Mouse (Mus musculus): ENCODE data around the gene A130010J15Rik.

A130010J15Rik gene

DNA sequence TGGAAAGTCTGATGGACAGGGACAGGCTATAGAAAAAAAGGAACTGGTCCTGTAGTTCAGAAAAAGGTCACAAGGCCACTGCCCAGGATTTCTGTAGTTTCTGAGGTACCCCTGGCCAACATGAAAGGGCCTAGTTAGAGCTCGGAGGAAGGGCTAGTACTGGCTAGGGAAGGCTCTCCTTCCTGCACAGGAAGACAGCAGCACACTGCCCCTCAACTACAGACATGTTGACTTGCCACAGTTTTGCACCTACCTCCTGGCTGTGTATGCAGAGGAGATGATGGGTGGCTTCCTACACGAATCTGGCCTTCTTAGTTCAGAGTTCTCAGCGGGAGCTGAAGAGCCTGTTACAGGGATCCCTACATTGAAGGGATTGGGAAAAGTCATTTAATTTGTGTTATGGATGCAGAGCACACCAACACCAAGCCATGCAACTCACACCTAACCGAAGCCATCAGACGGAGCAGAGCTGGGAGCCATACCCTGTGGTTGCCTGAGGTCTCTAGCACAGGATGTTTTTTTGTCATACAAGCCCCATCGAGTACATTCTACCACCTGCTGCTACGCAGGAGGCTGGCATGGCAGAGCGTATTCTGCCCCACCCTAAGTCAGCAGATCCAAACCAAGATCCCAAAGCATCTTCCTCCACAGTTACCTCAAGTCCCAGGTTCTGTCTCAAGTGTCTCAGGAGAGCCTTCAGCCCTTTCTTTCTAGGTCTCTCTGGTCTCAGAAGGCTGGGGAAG, 33.0 kb downstream of the A130010J15Rik start:
- peak; percentile 93 for DNase-seq (ENCODE audit: low read depth)

DNA sequence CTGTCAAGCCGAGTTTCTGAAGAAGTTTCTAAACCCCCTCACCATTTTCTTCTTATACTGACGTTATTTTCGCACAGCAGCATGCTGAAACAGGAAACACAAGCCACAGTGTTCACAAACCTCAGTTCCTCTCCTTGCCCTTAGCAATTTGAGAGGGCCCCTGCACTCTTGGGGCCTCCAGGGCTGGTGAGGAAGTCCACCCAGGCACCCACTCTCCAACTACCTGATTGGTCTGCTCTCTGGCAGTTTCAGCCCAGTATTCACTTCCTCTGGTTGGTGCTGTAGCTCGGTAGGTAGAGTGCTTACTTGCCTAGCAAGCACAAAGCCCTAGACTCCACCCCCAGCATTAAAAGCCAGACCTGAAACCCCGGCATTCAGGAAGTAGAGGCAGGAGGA, 33.5 kb downstream of the A130010J15Rik start, which contains the start of gene Traf3ip3:
Gene Traf3ip3 (minus strand): TSS at position 321 of the 396 bp plus-strand sequence.
- DNase-seq (ENCODE audit: low read depth): no peak

DNA sequence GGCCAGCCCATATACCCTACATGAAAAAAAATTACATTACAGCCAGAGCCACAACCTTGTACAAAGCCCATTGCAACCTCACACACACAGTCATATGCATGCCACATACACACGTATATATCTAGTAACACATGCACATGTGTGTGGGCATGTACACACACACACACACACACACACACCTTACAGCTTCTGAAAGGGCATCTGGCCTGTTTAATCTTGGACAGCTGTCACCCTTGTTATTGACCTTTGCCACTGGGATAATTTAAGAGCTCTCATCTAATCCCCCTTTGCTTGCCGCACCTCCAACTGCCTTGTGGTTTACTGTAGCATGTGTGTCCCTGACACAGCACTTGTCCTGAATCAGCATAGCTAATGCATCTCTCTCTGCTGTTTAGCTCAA, 36.0 kb downstream of the A130010J15Rik start:
- DNase-seq (ENCODE audit: low read depth): no peak

DNA sequence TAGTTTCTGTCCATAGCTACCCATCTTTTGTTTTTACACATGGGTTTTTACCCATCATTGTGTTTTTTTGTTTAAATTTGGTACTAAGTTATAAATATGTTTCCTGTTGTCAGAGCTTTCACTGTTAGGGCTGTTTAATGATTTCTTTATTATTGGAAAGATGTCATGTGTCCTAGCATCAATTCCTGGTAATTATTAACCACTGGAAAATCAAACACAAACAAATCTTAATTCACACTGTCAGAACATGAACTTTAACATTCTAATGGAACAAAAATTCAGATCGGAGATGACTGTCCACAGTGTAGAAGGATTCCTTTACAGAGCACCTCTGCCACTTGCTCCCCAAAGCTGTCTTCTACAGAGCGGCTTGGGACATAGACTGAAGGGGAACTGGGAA, 37.6 kb downstream of the A130010J15Rik start:
- DNase-seq (ENCODE audit: low read depth): no peak

DNA sequence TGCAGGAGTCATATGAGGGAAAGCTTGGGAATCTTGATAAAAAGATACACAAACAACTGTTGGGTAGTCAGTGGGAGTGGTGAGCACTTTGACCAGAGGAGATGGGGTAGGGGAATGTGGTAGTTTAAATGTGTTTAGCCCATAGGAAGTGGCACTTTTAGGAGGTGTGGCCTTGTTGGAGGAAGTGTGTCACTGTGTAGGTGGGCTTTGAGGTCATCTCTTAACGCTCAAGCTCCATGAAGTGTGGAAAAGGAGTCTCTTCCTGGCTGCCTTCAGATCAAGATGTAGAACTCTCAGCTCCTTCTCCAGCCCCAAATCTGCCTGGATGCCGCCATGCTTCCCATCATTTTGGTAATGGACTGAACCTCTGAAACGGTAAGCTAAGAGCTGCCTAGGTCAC, 39.7 kb downstream of the A130010J15Rik start, which contains the start of gene Lamb3:
Gene Lamb3 (plus strand): TSS at position 197 of the 400 bp plus-strand sequence.
- DNase-seq (ENCODE audit: low read depth): peak; percentile 70

DNA sequence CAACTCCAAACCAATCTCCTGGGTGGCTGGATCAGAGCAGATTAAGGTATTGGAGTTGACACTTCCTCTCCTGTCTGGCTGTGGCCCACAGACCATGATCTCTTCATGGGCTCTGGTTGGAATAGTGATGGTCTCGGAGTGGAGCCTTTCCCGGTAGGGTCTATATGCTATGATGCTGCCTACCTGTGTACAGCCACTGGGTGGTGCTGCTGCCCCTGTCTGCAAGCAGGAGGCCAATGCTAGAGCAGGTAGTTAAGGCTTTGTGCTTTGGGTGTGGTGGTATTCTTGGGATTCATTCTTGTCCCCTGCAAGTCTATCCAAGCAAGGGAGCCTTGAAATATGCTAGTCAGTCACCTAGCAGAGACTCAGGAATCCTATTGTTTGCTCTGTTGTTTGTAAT, 40.3 kb downstream of the A130010J15Rik start:
- DNase-seq (ENCODE audit: low read depth): peak; percentile 83

DNA sequence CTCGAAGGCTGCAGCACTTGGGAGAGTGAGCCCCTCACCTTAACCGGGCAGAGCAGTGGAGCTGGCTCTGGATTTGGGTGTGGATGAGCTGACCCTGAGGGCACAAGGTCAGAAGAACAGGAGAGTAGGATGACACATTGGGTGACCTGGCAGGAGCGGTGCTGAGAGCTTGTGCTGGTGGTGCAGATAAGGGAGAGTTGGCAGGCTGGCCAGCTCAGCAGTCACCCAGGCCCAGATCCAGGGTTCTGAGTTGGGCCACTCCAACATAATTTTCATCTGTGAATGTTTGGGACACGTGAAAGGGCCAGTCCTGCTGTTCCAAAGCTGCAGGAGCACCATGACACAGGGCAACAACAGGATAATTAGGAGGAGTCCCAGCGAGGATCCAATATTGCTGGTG, 43.5 kb downstream of the A130010J15Rik start:
- no peak for DNase-seq (ENCODE audit: low read depth)

DNA sequence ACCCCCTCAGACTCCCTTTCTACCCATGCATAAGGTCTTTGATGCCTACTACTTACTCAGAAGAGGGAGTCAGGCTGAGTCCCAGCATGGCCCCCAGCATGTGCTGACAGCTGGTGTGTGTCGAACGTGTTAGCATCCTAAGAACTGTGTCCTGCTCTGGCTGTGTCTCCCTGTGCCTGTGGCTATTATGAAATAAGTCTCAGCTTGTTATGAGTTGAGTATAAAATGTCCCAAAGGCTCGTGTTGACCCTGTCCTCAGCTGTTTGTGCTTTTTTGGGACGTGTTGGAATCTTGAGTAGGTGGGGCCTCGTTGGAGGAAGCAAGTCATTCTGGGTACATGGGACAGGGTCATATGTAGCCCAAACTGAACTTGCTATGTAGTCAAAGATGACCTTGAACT, 46.2 kb downstream of the A130010J15Rik start:
- no peak for DNase-seq (ENCODE audit: low read depth)

DNA sequence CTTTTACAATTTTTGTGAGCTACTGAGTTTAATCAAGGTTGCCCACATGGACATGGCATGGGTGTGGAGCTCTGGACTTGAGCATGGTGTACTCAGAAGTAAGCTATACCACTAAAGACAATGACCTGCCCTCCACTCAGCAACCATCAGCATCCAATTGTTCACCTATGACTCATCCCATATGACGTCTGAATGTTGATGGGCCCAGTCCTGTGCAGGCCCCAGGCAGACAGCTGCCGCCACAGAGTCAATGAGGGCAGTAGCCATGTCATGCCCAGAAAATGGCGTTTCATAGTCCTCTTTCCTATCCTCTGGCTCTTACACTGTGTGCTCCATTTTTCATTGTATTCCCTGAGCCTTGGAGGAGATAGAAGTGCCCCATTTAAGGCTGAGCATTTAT, 48.2 kb downstream of the A130010J15Rik start:
- no peak for DNase-seq (ENCODE audit: low read depth)

DNA sequence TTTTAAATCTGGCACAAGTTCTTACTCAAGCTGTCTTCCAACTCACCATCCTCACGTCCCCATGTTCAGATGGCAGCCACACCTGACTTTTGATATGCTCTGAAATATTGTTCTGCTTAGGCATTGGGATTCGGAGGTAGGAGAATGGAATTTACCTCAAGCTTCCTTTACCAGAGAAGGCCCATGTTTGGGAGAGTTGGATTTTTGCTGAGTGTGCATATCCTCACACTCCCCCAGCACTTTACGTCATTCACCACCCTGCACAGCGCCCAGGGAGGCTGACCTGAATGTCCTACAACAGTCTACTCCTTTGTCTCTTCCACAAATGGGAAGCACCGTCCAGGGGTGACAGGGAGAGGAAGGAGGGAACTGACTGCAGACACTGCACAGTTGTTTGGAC, 52.6 kb downstream of the A130010J15Rik start:
- no peak for DNase-seq (ENCODE audit: low read depth)

DNA sequence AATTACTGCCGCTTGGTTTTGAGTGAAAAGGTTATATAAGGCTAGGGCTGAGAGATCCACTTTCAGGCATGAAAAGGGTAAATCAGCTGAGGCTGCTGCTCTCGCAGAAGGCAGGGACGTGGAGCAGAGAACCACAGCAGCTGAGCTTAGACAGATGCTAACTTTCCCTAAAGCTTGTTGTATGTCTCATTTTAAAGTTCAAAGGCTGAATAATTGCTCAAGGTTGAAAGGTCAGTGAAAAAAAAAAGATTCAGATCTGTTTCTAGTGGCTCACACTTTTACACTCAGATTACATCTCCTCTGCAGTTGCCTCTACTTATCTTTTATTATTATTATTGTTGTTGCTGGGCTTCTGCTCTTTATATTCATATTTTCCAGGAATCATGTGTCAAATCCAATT, 57.7 kb downstream of the A130010J15Rik start:
- DNase-seq (ENCODE audit: low read depth): no peak

DNA sequence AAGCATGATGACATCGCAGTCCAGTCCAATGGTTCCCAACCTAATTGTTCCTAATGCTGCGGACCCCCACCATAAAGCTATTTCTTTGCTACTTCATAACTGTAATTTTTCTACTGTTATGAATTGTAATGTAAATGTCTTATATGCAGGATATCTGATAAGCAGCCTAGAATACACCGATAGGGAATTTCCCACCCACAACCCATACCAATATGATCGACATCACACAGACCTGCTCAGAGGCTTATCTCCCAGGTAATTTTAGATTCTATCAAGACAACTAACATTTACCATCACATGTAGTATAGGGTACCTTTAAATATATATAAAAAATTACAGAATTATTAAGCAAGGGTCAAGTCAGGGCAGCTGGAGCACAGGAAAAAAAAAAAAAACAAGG, 58.3 kb downstream of the A130010J15Rik start:
- peak; percentile 68 for DNase-seq (ENCODE audit: low read depth)

DNA sequence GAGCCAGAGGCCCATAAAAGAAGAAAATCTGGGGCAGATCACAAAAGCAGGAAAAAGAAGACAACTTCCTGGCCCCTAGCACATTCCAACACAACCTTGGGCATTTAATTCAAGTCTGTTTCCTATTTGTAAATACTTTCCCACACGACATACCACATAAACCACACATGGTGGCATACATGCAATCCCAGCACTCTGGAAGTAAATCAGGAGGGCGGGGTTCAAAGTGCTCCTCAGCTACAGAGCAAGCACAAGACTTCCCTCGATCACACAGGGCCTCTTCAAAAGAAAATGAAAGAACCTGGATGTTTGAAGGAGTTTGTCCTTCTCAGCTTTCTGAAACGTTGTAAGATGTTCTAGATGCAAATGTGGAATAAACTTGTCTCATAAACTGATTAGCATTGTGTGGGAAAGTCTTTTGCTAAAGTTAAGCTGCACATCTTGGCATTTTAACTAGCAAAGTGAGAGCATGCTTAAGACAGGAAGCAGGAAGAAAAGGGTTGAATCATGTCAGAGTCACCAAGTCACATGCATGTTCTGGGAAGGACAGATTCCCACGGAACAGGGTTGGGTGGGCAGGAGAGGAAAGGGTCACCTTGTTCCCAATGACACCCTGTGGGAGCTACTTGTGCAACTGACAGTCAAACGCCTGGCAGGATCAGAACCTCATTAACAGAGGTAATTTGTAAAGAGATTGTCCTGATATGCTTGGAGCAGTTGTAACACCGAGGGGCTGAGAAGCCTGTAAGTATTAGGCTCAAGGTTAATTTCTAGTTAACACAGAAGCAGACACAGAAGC, 59.1 kb downstream of the A130010J15Rik start:
- peak; percentile 32 for DNase-seq (ENCODE audit: low read depth)

Measured in induced T-regulatory cell, adult 2 months (primary cell).